8 mouse cellular contexts compared by ENCODE assay signal in the genomic region with DNA sequence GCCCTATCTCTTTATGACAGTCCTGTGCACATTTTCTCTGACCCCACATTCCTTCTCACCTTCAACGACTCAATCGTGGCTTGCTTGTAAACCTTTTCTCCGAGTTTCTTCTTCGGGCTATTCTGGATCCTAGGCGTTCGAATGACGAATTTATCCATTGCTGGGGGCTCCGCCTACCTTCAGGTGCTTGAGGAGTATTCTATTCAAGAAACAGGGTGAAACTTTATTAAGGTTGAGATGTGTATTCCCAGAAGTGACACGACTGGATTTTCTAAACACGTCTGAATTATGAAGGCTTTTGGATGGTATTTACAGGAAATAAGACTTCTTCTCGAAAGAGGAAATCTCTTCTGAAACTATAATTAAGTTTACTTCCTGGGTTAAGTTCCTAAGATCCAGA. TPM values are rescaled to one million over a fixed set of nuclear protein-coding genes. Genes with fewer than 3 reads are reported as not detected.
A peak's percentile ranks its signal among the peaks of the same experiment; 100 is the strongest.
DNase-seq lines count a peak whose midpoint lies in the region; ATAC-seq lines count a peak whose summit lies in the region.

No protein-coding gene starts in this region.

- intact Hi-C loops in left cerebral cortex, postnatal 4 days (cut with DNase I): no loop called here

- DNase-seq in lung, postnatal 14 days: no peak
- DNase-seq in urinary bladder, postnatal 4 days (ENCODE audit: low spot score in 2 of 2): no peak
- no peak for DNase-seq in urinary bladder, adult 2 months (ENCODE audit: low spot score)
- no peak for DNase-seq in left cerebral cortex, postnatal 4 days

- H3K4me3 ChIP-seq in lung, embryonic 15.5 days: peak overlapping the region; percentile 65
- H3K4me3 ChIP-seq in embryonic facial prominence, embryonic 15.5 days (replicated peaks): peak overlapping the region; percentile 99
- H3K4me3 ChIP-seq in intestine, embryonic 15.5 days (replicated peaks): peak overlapping the region; percentile 86
- H3K4me3 ChIP-seq in neural tube, embryonic 14.5 days (ENCODE audit: low read depth, low read length): peak overlapping the region; percentile 94

- no peak for ATAC-seq in lung, embryonic 15.5 days (ENCODE audit: borderline replicate concordance, extremely low read depth, low FRiP score, low TSS enrichment)
- no peak for ATAC-seq in embryonic facial prominence, embryonic 15.5 days (ENCODE audit: insufficient number of reproducible peaks, low FRiP score, low TSS enrichment, low read depth)
- no peak for ATAC-seq in intestine, embryonic 15.5 days
- no peak for ATAC-seq in neural tube, embryonic 14.5 days (ENCODE audit: low read depth)

- peaks cover 11% of the 10 kb centered on the region; the same call in 1 of the 2 replicates for H3K36me3 ChIP-seq in lung, embryonic 15.5 days
- peaks cover 21% of the 10 kb centered on the region for H3K36me3 ChIP-seq in embryonic facial prominence, embryonic 15.5 days
- peaks cover 2% of the 10 kb centered on the region; the same call in 1 of the 2 replicates for H3K36me3 ChIP-seq in intestine, embryonic 15.5 days
- H3K36me3 ChIP-seq in neural tube, embryonic 14.5 days (ENCODE audit: control insufficient read depth, insufficient read depth, low read length): 0 out of 2 replicates have a peak, but pooled peaks cover 5% of the 10 kb centered on the region

- H3K4me1 ChIP-seq in lung, embryonic 15.5 days: peaks cover 24% of the 10 kb centered on the region
- H3K4me1 ChIP-seq in embryonic facial prominence, embryonic 15.5 days: peaks cover 32% of the 10 kb centered on the region
- H3K4me1 ChIP-seq in intestine, embryonic 15.5 days (replicated peaks): peaks cover 21% of the 10 kb centered on the region
- H3K4me1 ChIP-seq in neural tube, embryonic 14.5 days (ENCODE audit: control insufficient read depth, insufficient read depth, low read length): peaks cover 29% of the 10 kb centered on the region

- peak overlapping the region; percentile 99 for H3K27ac ChIP-seq in lung, embryonic 15.5 days
- H3K27ac ChIP-seq in embryonic facial prominence, embryonic 15.5 days (replicated peaks): peak overlapping the region; percentile 98
- H3K27ac ChIP-seq in intestine, embryonic 15.5 days: peak overlapping the region; percentile 99
- peak overlapping the region; percentile 97 for H3K27ac ChIP-seq in neural tube, embryonic 14.5 days (ENCODE audit: low read depth, low read length)

- 20% methylated on average over 11 of the region's 11 CpGs for WGBS in lung, embryonic 15.5 days
- WGBS in embryonic facial prominence, embryonic 15.5 days: 37% methylated on average over 11 of the region's 11 CpGs
- WGBS in intestine, embryonic 15.5 days: 26% methylated on average over 11 of the region's 11 CpGs
- WGBS in neural tube, embryonic 14.5 days: 50% methylated on average over 11 of the region's 11 CpGs

- H3K27me3 ChIP-seq in lung, embryonic 15.5 days: no peaks in the 10 kb centered on the region
- no peaks in the 10 kb centered on the region for H3K27me3 ChIP-seq in embryonic facial prominence, embryonic 15.5 days
- H3K27me3 ChIP-seq in intestine, embryonic 15.5 days (replicated peaks): no peaks in the 10 kb centered on the region
- no peaks in the 10 kb centered on the region; the same call in 1 of the 2 replicates for H3K27me3 ChIP-seq in neural tube, embryonic 14.5 days (ENCODE audit: control insufficient read depth, insufficient read depth, low read length)

- peak overlapping the region; percentile 79 for H3K9ac ChIP-seq in lung, embryonic 15.5 days
- peak overlapping the region; percentile 92 for H3K9ac ChIP-seq in embryonic facial prominence, embryonic 15.5 days
- H3K9ac ChIP-seq in intestine, embryonic 15.5 days: peak overlapping the region; percentile 86
- peak overlapping the region; percentile 91; the same call in 1 of the 2 replicates for H3K9ac ChIP-seq in neural tube, embryonic 14.5 days (replicated peaks; ENCODE audit: low read depth, low read length)

- H3K9me3 ChIP-seq in lung, embryonic 15.5 days: no peaks in the 10 kb centered on the region
- H3K9me3 ChIP-seq in embryonic facial prominence, embryonic 15.5 days (replicated peaks): no peaks in the 10 kb centered on the region
- H3K9me3 ChIP-seq in intestine, embryonic 15.5 days: no peaks in the 10 kb centered on the region
- no peaks in the 10 kb centered on the region for H3K9me3 ChIP-seq in neural tube, embryonic 14.5 days (ENCODE audit: control insufficient read depth, low read length)

- peak overlapping the region; percentile 62 for H3K4me2 ChIP-seq in lung, embryonic 15.5 days
- peak overlapping the region; percentile 64 for H3K4me2 ChIP-seq in embryonic facial prominence, embryonic 15.5 days (replicated peaks)
- H3K4me2 ChIP-seq in intestine, embryonic 15.5 days (replicated peaks): peak overlapping the region; percentile 67
- H3K4me2 ChIP-seq in neural tube, embryonic 14.5 days (ENCODE audit: low read depth, low read length): peak overlapping the region; percentile 82

RNA-seq across cellular contexts. Expression of gene Tmem59, which starts 0.7 kb away (rescaled TPM):
- 421 and 454 TPM in 2 replicates for polyA plus RNA-seq in lung, embryonic 15.5 days (2015; fragmentation: Nextera tagmentation; extraction: Ambion mirVana)
- polyA plus RNA-seq in embryonic facial prominence, embryonic 15.5 days (2015; fragmentation: Nextera tagmentation; extraction: Ambion mirVana): 583 and 621 TPM in 2 replicates
- 394 and 425 TPM in 2 replicates for polyA plus RNA-seq in intestine, embryonic 15.5 days (2015; fragmentation: Nextera tagmentation; extraction: Ambion mirVana)
- polyA plus RNA-seq in neural tube, embryonic 14.5 days (2014; fragmentation: Nextera tagmentation; extraction: Ambion mirVana): 399 and 419 TPM in 2 replicates
- polyA plus RNA-seq in urinary bladder, adult 2 months (2012; rRNA removed): 287 and 337 TPM in 2 replicates
- total RNA-seq in left cerebral cortex, postnatal 4 days (2021): 100 to 1,000 TPM; 115 to 118 TPM

RNA-seq across cellular contexts. Expression of gene Tceanc2, which starts 1.4 kb away (rescaled TPM):
- polyA plus RNA-seq in lung, embryonic 15.5 days (2015; fragmentation: Nextera tagmentation; extraction: Ambion mirVana): 24.0 and 34.3 TPM in 2 replicates
- 22.5 and 24.7 TPM in 2 replicates for polyA plus RNA-seq in embryonic facial prominence, embryonic 15.5 days (2015; fragmentation: Nextera tagmentation; extraction: Ambion mirVana)
- 21.8 and 35.1 TPM in 2 replicates for polyA plus RNA-seq in intestine, embryonic 15.5 days (2015; fragmentation: Nextera tagmentation; extraction: Ambion mirVana)
- 22.7 and 56.4 TPM in 2 replicates for polyA plus RNA-seq in neural tube, embryonic 14.5 days (2014; fragmentation: Nextera tagmentation; extraction: Ambion mirVana)
- 12.9 and 15.3 TPM in 2 replicates for polyA plus RNA-seq in urinary bladder, adult 2 months (2012; rRNA removed)
- total RNA-seq in left cerebral cortex, postnatal 4 days (2021): 10 to 100 TPM; 24.4 to 27.4 TPM

RNA-seq across cellular contexts. Expression of gene Ldlrad1, which starts 31.5 kb away (rescaled TPM):
- 0.15 TPM in 1 of 2 replicates, not detected in the other for polyA plus RNA-seq in lung, embryonic 15.5 days (2015; fragmentation: Nextera tagmentation; extraction: Ambion mirVana)
- polyA plus RNA-seq in embryonic facial prominence, embryonic 15.5 days (2015; fragmentation: Nextera tagmentation; extraction: Ambion mirVana): 0.25 TPM in 2 replicates
- not detected in 2 replicates for polyA plus RNA-seq in intestine, embryonic 15.5 days (2015; fragmentation: Nextera tagmentation; extraction: Ambion mirVana)
- polyA plus RNA-seq in neural tube, embryonic 14.5 days (2014; fragmentation: Nextera tagmentation; extraction: Ambion mirVana): not detected in 2 replicates
- 0.12 and 0.21 TPM in 2 replicates for polyA plus RNA-seq in urinary bladder, adult 2 months (2012; rRNA removed)
- total RNA-seq in left cerebral cortex, postnatal 4 days (2021): not detected
